Mouse (Mus musculus) myocyte (in vitro differentiated cells): ENCODE measurements around the gene Snapc1.

ENCODE experiments used
- CEBPB ChIP-seq: IDR thresholded peaks from 2 replicates; pipeline ENCODE4 v1.6.1; 2011; ENCODE audit warnings: mild to moderate bottlenecking, moderate library complexity; ENCODE audit not compliant: poor library complexity, insufficient read depth, severe bottlenecking
- E2F4 ChIP-seq: IDR thresholded peaks from one replicate; pipeline ENCODE4 v1.6.1; 2011; ENCODE audit warnings: mild to moderate bottlenecking, control low read depth, moderate library complexity; ENCODE audit not compliant: insufficient read depth
- MAX ChIP-seq: IDR thresholded peaks from one replicate; pipeline ENCODE4 v1.6.1; 2011; ENCODE audit warnings: low read depth, mild to moderate bottlenecking, control low read depth
- MYOD1 ChIP-seq, 3 experiments: IDR thresholded peaks; one replicate each; pipeline ENCODE4 v1.6.1; 2011; ENCODE audit warnings: control low read depth in 2 of 3, low read depth in 2 of 3, mild to moderate bottlenecking in 2 of 3, moderate library complexity in 1 of 3; ENCODE audit not compliant: insufficient read length in 2 of 3, control insufficient read depth in 1 of 3
- MYOG ChIP-seq, 3 experiments: IDR thresholded peaks; one replicate each; pipeline ENCODE4 v1.6.1; 2011; ENCODE audit warnings: control low read depth in 2 of 3, low read depth in 2 of 3, mild to moderate bottlenecking in 2 of 3; ENCODE audit not compliant: insufficient read length in 2 of 3, control insufficient read depth in 1 of 3, insufficient read depth in 1 of 3
- POLR2A ChIP-seq: IDR thresholded peaks from one replicate; pipeline ENCODE4 v1.6.1; 2011; ENCODE audit warnings: low read depth, mild to moderate bottlenecking, control low read depth, moderate library complexity; ENCODE audit not compliant: insufficient read length
- POLR2AphosphoS2 ChIP-seq: IDR thresholded peaks from one replicate; pipeline ENCODE4 v1.6.1; 2011; ENCODE audit warnings: low read depth, control low read depth; ENCODE audit not compliant: insufficient read length
- REST ChIP-seq: IDR thresholded peaks from one replicate; pipeline ENCODE4 v1.6.1; 2011; ENCODE audit warnings: mild to moderate bottlenecking, control low read depth, moderate library complexity; ENCODE audit not compliant: insufficient read depth, insufficient read length
- SRF ChIP-seq: IDR thresholded peaks from one replicate; pipeline ENCODE4 v1.6.1; 2011; ENCODE audit warnings: low read depth; ENCODE audit not compliant: control insufficient read depth, insufficient read length
- TCF12 ChIP-seq: IDR thresholded peaks from one replicate; pipeline ENCODE4 v1.6.1; 2011; ENCODE audit warnings: mild to moderate bottlenecking, control low read depth; ENCODE audit not compliant: poor library complexity, insufficient read depth, severe bottlenecking
- USF1 ChIP-seq: IDR thresholded peaks from one replicate; pipeline ENCODE4 v1.6.1; 2011; ENCODE audit warnings: low read depth, mild to moderate bottlenecking, control low read depth, moderate library complexity

GRCm38 (mm10) chr12:73997297-73998127, 33.2 kb downstream of the Snapc1 start, which contains the start of gene Syt16:
- TF ChIP-seq MAX = no peak
- no peak for TF ChIP-seq POLR2A
- no peak for TF ChIP-seq USF1
- no peak for TF ChIP-seq MYOD1 (IDR thresholded peaks at IDR 0.05; ENCODE audit: control insufficient read depth in 1 of 3, insufficient read length in 2 of 3, low read depth in 2 of 3)
- TF ChIP-seq MYOG (IDR thresholded peaks at IDR 0.05; ENCODE audit: control insufficient read depth in 1 of 3, insufficient read depth in 1 of 3, insufficient read length in 2 of 3, low read depth in 2 of 3) = no peak
- TF ChIP-seq TCF12 = no peak
- no peak for TF ChIP-seq E2F4
- no peak for TF ChIP-seq CEBPB
- TF ChIP-seq REST = no peak
- no peak for TF ChIP-seq POLR2AphosphoS2
- TF ChIP-seq SRF = no peak
